Mouse (Mus musculus) spleen, embryonic (tissue): ENCODE results near the gene 2010111I01Rik.

Experiments used
- CTCF ChIA-PET: fragments of 350-600 bp; sonication (Branson Sonifier 250); formaldehyde crosslinking; loops from one replicate; lab custom pipeline; 2022; lab: Charles Lee

2010111I01Rik gene

GRCm38 (mm10) chr13:63253886-63254636 is 289.4 kb downstream of the 2010111I01Rik start:
- CTCF ChIA-PET: no interaction called here

- CTCF ChIA-PET: interaction anchor here (0.8 kb wide), 1 partner anchor 29 kb away, joined by 9 read pairs; no protein-coding TSS in a partner anchor
Observed at GRCm38 (mm10) chr13:63255519-63256011, 290.9 kb downstream of the 2010111I01Rik start.

- CTCF ChIA-PET: interaction anchor here (0.8 kb wide), 1 partner anchor 30 kb away, joined by 9 read pairs; no protein-coding TSS in a partner anchor
Observed at GRCm38 (mm10) chr13:63256146-63256545, 291.5 kb downstream of the 2010111I01Rik start.

DNA sequence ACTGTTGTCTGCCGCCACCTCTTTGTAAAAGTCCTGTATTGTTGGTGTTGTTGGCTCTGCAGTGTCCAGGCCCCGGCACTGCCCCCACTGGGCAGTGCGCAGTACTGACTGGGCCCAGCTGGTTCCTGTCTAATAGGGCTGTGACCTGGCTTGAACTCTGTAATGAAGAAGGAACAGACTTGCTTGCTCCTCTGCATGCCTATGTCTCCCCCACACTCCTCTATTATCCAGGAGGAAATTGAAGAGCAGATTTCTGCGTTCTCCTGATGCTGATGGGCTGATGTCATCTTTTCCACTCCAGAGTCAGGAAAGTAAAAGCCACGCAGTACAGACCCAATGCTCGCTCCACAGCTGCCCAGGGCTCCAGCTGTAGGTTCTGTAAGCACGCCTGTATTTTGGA is 292.1 kb downstream of the 2010111I01Rik start:
- CTCF ChIA-PET: no interaction called here

- CTCF ChIA-PET: no interaction called here
Observed at GRCm38 (mm10) chr13:63258167-63258582, 293.5 kb downstream of the 2010111I01Rik start.

- CTCF ChIA-PET: no interaction called here
Observed at GRCm38 (mm10) chr13:63258671-63259070, 294.0 kb downstream of the 2010111I01Rik start.

DNA sequence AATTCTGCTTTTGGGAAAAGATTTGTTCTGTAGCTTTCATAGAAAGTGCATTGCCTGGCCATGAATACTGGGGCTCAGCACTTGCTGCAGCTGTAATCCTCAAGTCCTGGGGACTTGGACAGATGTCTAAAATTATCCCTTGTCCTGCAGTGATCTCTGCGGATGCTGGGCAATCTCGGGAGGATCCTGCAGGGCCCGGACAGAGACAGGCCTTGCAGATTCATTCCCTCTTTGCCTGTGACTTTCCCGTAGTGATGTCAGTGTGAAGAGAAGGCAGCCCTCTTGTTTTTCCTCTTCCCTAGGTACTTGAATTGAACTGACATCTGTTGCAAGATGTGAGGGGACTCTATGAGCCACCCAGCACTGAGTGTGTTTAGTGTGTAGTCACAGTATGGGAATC is 295.4 kb downstream of the 2010111I01Rik start:
- CTCF ChIA-PET: interaction anchor here (0.6 kb wide), 1 partner anchor 12 kb away, joined by 6 read pairs; no protein-coding TSS in a partner anchor

GRCm38 (mm10) chr13:63260753-63261631 is 296.3 kb downstream of the 2010111I01Rik start:
- CTCF ChIA-PET: no interaction called here

- CTCF ChIA-PET: no interaction called here
Observed at GRCm38 (mm10) chr13:63261676-63262075, 297.0 kb downstream of the 2010111I01Rik start.

DNA sequence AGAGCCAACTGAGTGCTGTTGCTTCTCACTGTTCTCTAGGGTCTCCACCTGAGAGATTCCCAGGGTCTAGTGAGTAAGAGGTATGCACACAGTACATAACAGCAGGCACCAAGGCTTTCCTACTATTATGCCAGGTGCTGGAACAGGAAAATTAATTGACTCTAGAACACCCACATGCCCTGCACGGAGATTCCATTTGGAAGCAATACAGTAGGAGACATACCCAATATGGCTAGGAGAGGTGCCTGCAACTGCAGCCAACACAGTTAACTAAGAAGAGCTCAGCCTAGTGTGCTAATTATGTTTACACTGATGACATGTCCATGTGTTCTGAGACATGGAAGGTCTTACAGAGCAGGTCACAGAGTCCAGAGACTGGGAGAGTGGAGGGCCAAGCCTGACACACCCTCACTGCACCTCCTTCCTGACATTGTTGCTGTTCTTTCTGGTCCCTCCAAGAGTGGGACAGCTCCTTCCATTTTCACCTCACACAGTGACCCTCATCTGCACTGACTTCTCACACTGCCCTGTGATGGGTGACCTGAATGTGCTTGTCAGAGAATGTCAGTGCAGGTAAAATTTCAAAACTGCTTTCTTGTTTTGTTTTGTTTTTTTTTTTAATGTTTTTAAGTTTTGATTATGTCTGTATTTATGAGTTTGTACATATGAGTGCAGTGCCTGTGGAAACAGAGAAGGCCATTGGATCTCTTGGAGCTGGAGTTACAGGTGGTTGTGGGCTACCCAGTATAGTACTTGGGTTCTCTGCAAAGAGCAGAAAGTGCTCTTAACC is 297.7 kb downstream of the 2010111I01Rik start:
- CTCF ChIA-PET: no interaction called here

DNA sequence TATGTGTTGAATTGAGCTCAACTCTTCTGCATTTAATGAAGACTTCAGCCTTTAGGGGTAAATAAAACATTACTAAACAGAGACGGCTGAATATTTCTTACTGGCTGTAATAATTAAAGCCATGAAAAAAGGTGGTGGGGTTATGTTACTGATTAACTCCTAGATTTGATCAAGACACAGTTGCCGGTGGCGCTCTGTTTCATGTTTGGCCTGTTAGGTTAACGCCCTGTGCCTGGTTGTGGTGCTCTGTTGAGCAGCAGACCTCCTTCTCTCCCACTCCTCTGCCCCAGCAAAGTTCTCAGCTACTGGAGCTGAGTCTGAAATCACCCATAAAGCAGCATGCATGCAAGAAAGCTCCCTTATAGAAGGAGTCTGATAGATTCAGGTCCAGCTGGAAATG is 303.7 kb downstream of the 2010111I01Rik start:
- CTCF ChIA-PET: no interaction called here

- CTCF ChIA-PET: no interaction called here
Observed at GRCm38 (mm10) chr13:63268776-63269175, 304.1 kb downstream of the 2010111I01Rik start.

GRCm38 (mm10) chr13:63270191-63270590 is 305.5 kb downstream of the 2010111I01Rik start:
- CTCF ChIA-PET: no interaction called here

DNA sequence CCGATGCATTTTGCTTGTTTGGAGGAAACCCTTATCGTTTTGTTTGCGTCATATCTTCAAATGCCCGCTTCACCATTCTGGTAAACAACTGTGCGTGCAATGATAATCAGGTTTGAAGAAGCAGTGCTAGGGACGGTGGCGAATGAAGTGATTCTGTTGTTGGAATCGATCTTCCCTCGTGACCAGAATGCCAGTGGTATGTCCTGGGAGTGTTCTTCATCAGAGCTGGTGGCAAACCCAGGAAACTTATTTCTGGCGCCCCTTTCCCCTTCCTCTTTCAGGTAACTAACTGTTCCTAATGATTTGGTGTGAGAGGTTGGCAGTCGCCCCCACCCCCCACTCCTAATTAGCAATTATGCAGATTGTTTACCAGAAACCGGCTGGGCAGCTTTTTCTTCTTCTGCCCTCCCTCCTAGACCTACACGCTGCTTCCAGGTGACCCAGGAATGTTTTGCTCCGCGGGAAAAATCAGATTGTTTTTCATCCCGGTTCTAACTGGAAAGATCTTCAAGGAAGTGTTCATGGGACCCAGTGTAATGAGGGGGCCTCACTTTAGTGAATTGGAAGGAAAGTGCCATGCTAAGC is 307.4 kb downstream of the 2010111I01Rik start:
- CTCF ChIA-PET: no interaction called here

DNA sequence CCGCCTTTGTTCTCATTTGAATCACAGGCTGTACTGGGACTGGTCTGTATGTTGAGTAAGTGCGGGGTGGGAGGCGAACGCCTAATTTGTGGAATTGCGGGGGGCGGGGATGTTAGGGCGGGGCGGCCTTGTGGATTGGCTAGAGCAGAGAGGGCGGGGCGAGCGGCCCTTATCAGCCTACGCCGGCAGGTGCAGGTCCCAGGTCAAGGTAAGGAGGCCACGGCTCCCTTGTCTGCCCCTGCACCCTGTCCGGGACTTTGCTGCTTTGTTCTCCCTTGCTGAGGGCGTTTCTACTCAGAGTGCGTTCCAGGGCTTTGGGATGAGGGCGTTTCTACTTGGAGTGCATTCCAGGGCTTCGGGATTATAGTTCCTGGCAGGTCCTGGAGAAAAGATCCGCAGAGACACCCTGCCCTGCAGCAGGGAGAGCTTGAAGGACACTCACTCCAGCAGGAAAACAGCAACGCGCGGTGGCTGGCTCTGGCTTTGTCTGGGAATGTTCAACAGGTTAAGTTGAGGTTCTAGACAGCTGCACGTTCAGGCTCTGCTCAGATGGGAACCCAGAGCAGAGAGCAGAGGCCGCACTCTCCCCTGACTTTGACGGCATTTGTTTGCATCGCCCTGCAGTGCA is 308.0 kb downstream of the 2010111I01Rik start:
- CTCF ChIA-PET: no interaction called here

GRCm38 (mm10) chr13:63273859-63274258 is 309.2 kb downstream of the 2010111I01Rik start:
- CTCF ChIA-PET: interaction anchor here (0.5 to 0.6 kb wide), 2 partner anchors 34 to 288 kb away, joined by 3 to 4 read pairs; no protein-coding TSS in a partner anchor

DNA sequence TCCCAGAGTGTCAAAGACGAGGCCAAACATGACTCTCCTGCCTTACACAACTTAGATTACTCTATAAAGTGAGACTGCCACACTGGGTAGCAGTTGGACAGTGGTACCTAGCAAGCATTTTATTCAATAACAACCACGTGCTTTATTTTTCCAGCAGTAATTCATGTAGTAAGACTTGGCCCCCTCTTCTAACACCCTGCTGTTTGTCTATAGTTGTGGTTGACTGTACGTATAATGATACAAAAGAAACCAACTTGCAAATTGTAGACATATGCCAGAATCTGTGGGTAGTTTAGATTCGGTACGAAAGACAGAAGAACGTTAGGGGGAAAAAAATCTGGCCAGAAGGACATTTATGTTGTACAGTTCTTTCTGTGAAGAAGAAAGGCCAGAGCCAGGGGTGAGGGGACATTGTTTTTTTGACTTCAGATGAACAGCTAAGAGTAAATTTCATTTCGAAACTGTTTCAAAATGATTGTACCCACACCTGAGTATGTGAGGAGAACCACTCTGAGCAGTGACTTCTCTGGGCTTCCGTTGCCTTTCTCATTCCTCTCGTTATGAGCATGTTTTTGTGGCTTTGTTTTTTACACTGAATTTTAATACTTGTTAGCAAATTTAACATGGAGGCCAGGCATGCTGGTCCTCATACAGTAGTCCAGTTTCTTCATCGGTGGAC is 309.9 kb downstream of the 2010111I01Rik start:
- CTCF ChIA-PET: no interaction called here

DNA sequence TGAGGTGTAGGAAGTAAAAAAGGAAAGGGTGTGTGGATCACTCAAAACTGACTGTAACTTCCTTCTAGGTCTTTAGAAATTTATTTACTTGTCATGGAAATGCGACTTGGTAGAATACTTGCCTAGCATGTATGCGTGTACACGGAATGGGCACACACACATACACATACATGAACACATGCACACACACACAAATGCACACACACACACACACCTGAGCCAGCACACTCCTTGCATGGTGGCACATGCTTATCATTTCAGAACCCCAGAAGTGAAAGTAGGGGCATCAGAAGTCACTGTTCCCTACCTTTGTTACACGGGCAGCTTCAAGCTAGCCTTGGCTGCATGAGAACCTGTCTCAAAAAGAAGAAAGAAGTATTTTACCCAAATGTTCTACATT is 311.7 kb downstream of the 2010111I01Rik start:
- CTCF ChIA-PET: interaction anchor here (0.5 kb wide), 1 partner anchor 350 kb away, joined by 6 read pairs; no protein-coding TSS in a partner anchor

DNA sequence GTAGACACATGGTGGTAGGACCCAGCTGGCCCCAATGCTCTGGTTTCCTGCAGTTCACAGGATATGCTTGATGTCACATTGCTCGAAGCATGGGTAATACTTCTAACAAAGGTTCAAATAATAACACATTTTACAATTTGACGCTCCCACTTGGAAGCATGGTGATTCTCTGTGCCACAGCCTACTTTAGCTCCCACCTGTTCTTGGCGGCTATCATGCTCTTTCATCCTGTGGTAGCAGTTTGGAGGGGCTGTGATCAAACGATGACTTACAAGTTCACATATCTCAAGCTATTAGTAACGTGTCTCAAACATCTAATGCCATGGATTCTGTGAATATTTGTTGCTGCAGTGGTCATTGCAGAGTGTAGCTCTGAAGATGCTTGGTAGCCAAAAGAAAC is 312.6 kb downstream of the 2010111I01Rik start:
- CTCF ChIA-PET: interaction anchor here (0.5 kb wide), 1 partner anchor 350 kb away, joined by 6 read pairs; no protein-coding TSS in a partner anchor
